Mouse (Mus musculus): ENCODE results near the gene Preb.

Gene Preb

GRCm38 (mm10) chr5:30920621-30921020 lies 39.5 kb downstream of the Preb start:
- no peak for DNase-seq

- no peak for DNase-seq
Measured at GRCm38 (mm10) chr5:30919831-30920614, 40.1 kb downstream of the Preb start.

GRCm38 (mm10) chr5:30918691-30919090 lies 41.5 kb downstream of the Preb start:
- no peak for DNase-seq

- DNase-seq: no peak
Measured at GRCm38 (mm10) chr5:30917891-30918670, 42.1 kb downstream of the Preb start.

GRCm38 (mm10) chr5:30917348-30917747 lies 42.8 kb downstream of the Preb start:
- no peak for DNase-seq

- DNase-seq: no peak
Measured at GRCm38 (mm10) chr5:30916841-30917240, 43.3 kb downstream of the Preb start.

- DNase-seq: peak; percentile 54 to 58
Measured at GRCm38 (mm10) chr5:30915974-30916433, 44.2 kb downstream of the Preb start.

- peak in 1 of 2 experiments; percentile 21 for DNase-seq
Measured at GRCm38 (mm10) chr5:30915456-30915855, 44.7 kb downstream of the Preb start.

GRCm38 (mm10) chr5:30914849-30915248 lies 45.3 kb downstream of the Preb start:
- no peak for DNase-seq

GRCm38 (mm10) chr5:30914101-30914635 lies 46.0 kb downstream of the Preb start:
- DNase-seq: no peak

- no peak for DNase-seq
Measured at GRCm38 (mm10) chr5:30913060-30913841, 46.9 kb downstream of the Preb start, which contains the start of gene Emilin1. TSS of gene Emilin1 (plus strand) at chr5:30913402.

- no peak for DNase-seq
Measured at GRCm38 (mm10) chr5:30912156-30912555, 48.0 kb downstream of the Preb start.

GRCm38 (mm10) chr5:30910481-30910880 lies 49.7 kb downstream of the Preb start:
- DNase-seq: no peak

GRCm38 (mm10) chr5:30909863-30910262 lies 50.3 kb downstream of the Preb start:
- no peak for DNase-seq

- no peak for DNase-seq
Measured at GRCm38 (mm10) chr5:30909300-30909659, 50.9 kb downstream of the Preb start.

- DNase-seq: no peak
Measured at GRCm38 (mm10) chr5:30908426-30909299, 51.5 kb downstream of the Preb start.

GRCm38 (mm10) chr5:30907413-30908059 lies 52.6 kb downstream of the Preb start, which contains the start of gene Ost4:
TSS of gene Ost4 (minus strand) at chr5:30907788.
- peak; percentile 97 to 98 for DNase-seq

GRCm38 (mm10) chr5:30901860-30902259 lies 58.3 kb downstream of the Preb start:
- no peak for DNase-seq

All from B cell, adult 2 months (primary cell).